In genomic region chr3:152122101-152122500, GRCm38 (mm10) we compare ENCODE assay signal across 7 mouse cellular contexts. TPM values are rescaled to one million over a fixed set of nuclear protein-coding genes. Genes with fewer than 3 reads are reported as not detected.
DNase-seq lines count a peak whose midpoint lies in the region; ATAC-seq and TF ChIP-seq lines count a peak whose summit lies in the region.

No protein-coding gene starts in this region.

- no peak for TF ChIP-seq CTCF in liver, embryonic 14.5 days (IDR thresholded peaks at IDR 0.05; ENCODE audit: low read depth)

- no peak overlapping the region for H3K4me3 ChIP-seq in embryonic facial prominence, embryonic 14.5 days (ENCODE audit: low read depth, low read length)
- no peak overlapping the region for H3K4me3 ChIP-seq in liver, embryonic 14.5 days (ENCODE audit: insufficient read depth in 1 of 2, low read depth in 2 of 2, low read length in 2 of 2)
- H3K4me3 ChIP-seq in stomach, embryonic 14.5 days (ENCODE audit: low read depth, low read length), result no peak overlapping the region

- no peaks in the 10 kb centered on the region for H3K9me3 ChIP-seq in embryonic facial prominence, embryonic 14.5 days (ENCODE audit: control insufficient read depth, low read length)
- no peaks in the 10 kb centered on the region for H3K9me3 ChIP-seq in liver, embryonic 14.5 days (ENCODE audit: control insufficient read depth, low read length)
- H3K9me3 ChIP-seq in stomach, embryonic 14.5 days (ENCODE audit: control insufficient read depth, low read depth, low read length), result no peaks in the 10 kb centered on the region

- no peak overlapping the region for H3K4me2 ChIP-seq in embryonic facial prominence, embryonic 14.5 days (ENCODE audit: low read depth, low read length)
- peak overlapping the region; percentile 68 for H3K4me2 ChIP-seq in liver, embryonic 14.5 days (ENCODE audit: low read depth)
- no peak overlapping the region; the same call in 1 of the 2 replicates for H3K4me2 ChIP-seq in stomach, embryonic 14.5 days (replicated peaks; ENCODE audit: low read depth, low read length)

- TF ChIP-seq EP300 in liver, embryonic 14.5 days (IDR thresholded peaks at IDR 0.05; ENCODE audit: low read depth), result no peak

- intact Hi-C loops in heart, postnatal 14 days (cut with DNase I), result no loop called here

- peaks cover 6% of the 10 kb centered on the region; the same call in 1 of the 2 replicates for H3K4me1 ChIP-seq in embryonic facial prominence, embryonic 14.5 days (ENCODE audit: control insufficient read depth, insufficient read depth, low read length)
- H3K4me1 ChIP-seq in liver, embryonic 14.5 days (replicated peaks; ENCODE audit: control insufficient read depth in 2 of 2, insufficient read depth in 2 of 2, low read length in 1 of 2), result peaks cover 41 to 47% of the 10 kb centered on the region in 2 experiments
- H3K4me1 ChIP-seq in stomach, embryonic 14.5 days (ENCODE audit: control insufficient read depth, insufficient read depth, low read length), result peaks cover 4% of the 10 kb centered on the region; the same call in 1 of the 2 replicates

- peak; percentile 14 for DNase-seq in thymus, postnatal 25 days
- no peak for DNase-seq in thymus, postnatal 0 days (ENCODE audit: low spot score)
- peak; percentile 84 for DNase-seq in embryonic facial prominence, embryonic 14.5 days (ENCODE audit: low spot score)
- peak; percentile 76 to 78 for DNase-seq in heart, postnatal 14 days
- peak; percentile 47 to 61 (median 51) for DNase-seq in liver, embryonic 14.5 days (ENCODE audit: low read depth in 3 of 3, low spot score in 3 of 3)
- DNase-seq in embryo, embryonic 10.5 days (ENCODE audit: low spot score), result no peak

- H3K9ac ChIP-seq in embryonic facial prominence, embryonic 14.5 days (ENCODE audit: low read depth, low read length), result no peak overlapping the region
- peak overlapping the region; percentile 47 for H3K9ac ChIP-seq in liver, embryonic 14.5 days (replicated peaks)
- no peak overlapping the region for H3K9ac ChIP-seq in stomach, embryonic 14.5 days (replicated peaks; ENCODE audit: low read depth, low read length)

- peak overlapping the region; percentile 28; the same call in 1 of the 2 replicates for H3K27ac ChIP-seq in embryonic facial prominence, embryonic 14.5 days (replicated peaks; ENCODE audit: low read depth, low read length)
- peak overlapping the region; percentile 90 for H3K27ac ChIP-seq in liver, embryonic 14.5 days
- peak overlapping the region; percentile 48; the same call in 1 of the 2 replicates for H3K27ac ChIP-seq in stomach, embryonic 14.5 days (ENCODE audit: low read length)

- no peaks in the 10 kb centered on the region for H3K27me3 ChIP-seq in embryonic facial prominence, embryonic 14.5 days (replicated peaks; ENCODE audit: control insufficient read depth, insufficient read depth, low read length)
- H3K27me3 ChIP-seq in liver, embryonic 14.5 days (ENCODE audit: control insufficient read depth, insufficient read depth, low read length), result no peaks in the 10 kb centered on the region
- H3K27me3 ChIP-seq in stomach, embryonic 14.5 days (ENCODE audit: control insufficient read depth, insufficient read depth, low read length), result no peaks in the 10 kb centered on the region

- H3K36me3 ChIP-seq in embryonic facial prominence, embryonic 14.5 days (ENCODE audit: control insufficient read depth, insufficient read depth, low read length), result no peaks in the 10 kb centered on the region
- no peaks in the 10 kb centered on the region for H3K36me3 ChIP-seq in liver, embryonic 14.5 days (replicated peaks; ENCODE audit: control insufficient read depth, insufficient read depth, low read depth)
- no peaks in the 10 kb centered on the region for H3K36me3 ChIP-seq in stomach, embryonic 14.5 days (ENCODE audit: control insufficient read depth, insufficient read depth, low read length)

- peak; percentile 85 for ATAC-seq in embryonic facial prominence, embryonic 14.5 days (ENCODE audit: low read depth)
- peak; percentile 62 for ATAC-seq in liver, embryonic 14.5 days (ENCODE audit: insufficient read depth)
- peak; percentile 62 for ATAC-seq in stomach, embryonic 14.5 days (ENCODE audit: insufficient number of reproducible peaks, insufficient read depth, low FRiP score, low read depth)

- 29% methylated on average over 6 of the region's 6 CpGs for WGBS in embryonic facial prominence, embryonic 14.5 days
- WGBS in liver, embryonic 14.5 days (ENCODE audit: insufficient replicate concordance), result 18% methylated on average over 6 of the region's 6 CpGs
- WGBS in stomach, embryonic 14.5 days, result 42% methylated on average over 6 of the region's 6 CpGs

RNA-seq across cellular contexts. Expression of gene Gipc2, which starts 43.9 kb away (rescaled TPM):
- polyA plus RNA-seq in thymus, postnatal 0 days (2015; fragmentation: Nextera tagmentation; extraction: Ambion mirVana), result 1.1 and 1.4 TPM in 2 replicates
- polyA plus RNA-seq in embryonic facial prominence, embryonic 14.5 days (2014; fragmentation: Nextera tagmentation; extraction: Ambion mirVana), result 2.3 and 4.6 TPM in 2 replicates
- total RNA-seq in heart, postnatal 14 days (2021), result 1 to 10 TPM; 2.1 to 2.9 TPM
- 5.1 and 7.7 TPM in 2 replicates for polyA plus RNA-seq in liver, embryonic 14.5 days (2012; rRNA removed)
- polyA plus RNA-seq in liver, embryonic 14.5 days (2014; fragmentation: Nextera tagmentation; extraction: Ambion mirVana), result 16.9 and 17.8 TPM in 2 replicates
- polyA plus RNA-seq in stomach, embryonic 14.5 days (2014; fragmentation: Nextera tagmentation; extraction: Ambion mirVana), result 43.8 and 51.8 TPM in 2 replicates

Comparison
In these comparisons a context has a peak if more than half of its experiments do, and no peak if none do; other contexts are left out.
1. DNase-seq: peak in thymus, postnatal 25 days (single experiment), embryonic facial prominence, embryonic 14.5 days (single experiment), heart, postnatal 14 days (2 of 2) and liver, embryonic 14.5 days (3 of 3); none in thymus, postnatal 0 days (single experiment) and embryo, embryonic 10.5 days (single experiment).
2. H3K27ac ChIP-seq: peak in every context shown above with its lines; median percentile 90 in liver, embryonic 14.5 days; 48 in stomach, embryonic 14.5 days; 28 in embryonic facial prominence, embryonic 14.5 days.
3. Peak in every context shown above with its lines, with median percentiles within 50 percentile points of each other: ATAC-seq.